In genomic region chr3:88214197-88214938, GRCm38 (mm10) we compare ENCODE assay signal across 7 mouse cellular contexts. TPM values are rescaled to one million over a fixed set of nuclear protein-coding genes. Genes with fewer than 3 reads are reported as not detected.
DNase-seq lines count a peak whose midpoint lies in the region; ATAC-seq and TF ChIP-seq lines count a peak whose summit lies in the region.

No protein-coding gene starts in this region.

- peak; percentile 48 for TF ChIP-seq CTCF in midbrain, postnatal 0 days (IDR thresholded peaks at IDR 0.05)

- H3K4me3 ChIP-seq in intestine, embryonic 16.5 days (ENCODE audit: low read length): peak overlapping the region; percentile 33
- H3K4me3 ChIP-seq in midbrain, postnatal 0 days (ENCODE audit: low read depth, low read length): peak overlapping the region; percentile 46

- no peaks in the 10 kb centered on the region for H3K36me3 ChIP-seq in intestine, embryonic 16.5 days (ENCODE audit: control insufficient read depth, insufficient read depth, low read length)
- 0 out of 2 replicates have a peak, but pooled peaks cover 3% of the 10 kb centered on the region for H3K36me3 ChIP-seq in midbrain, postnatal 0 days (ENCODE audit: insufficient read depth, low read length)

- no peak overlapping the region for H3K9ac ChIP-seq in intestine, embryonic 16.5 days (ENCODE audit: low read depth, low read length)
- H3K9ac ChIP-seq in midbrain, postnatal 0 days (replicated peaks; ENCODE audit: low read length, poor library complexity, severe bottlenecking): peak overlapping the region; percentile 87

- H3K27me3 ChIP-seq in intestine, embryonic 16.5 days (replicated peaks; ENCODE audit: control insufficient read depth, insufficient read depth, low read length): peaks cover 93% of the 10 kb centered on the region
- H3K27me3 ChIP-seq in midbrain, postnatal 0 days (ENCODE audit: insufficient read depth, low read length): peaks cover 13% of the 10 kb centered on the region

- DNase-seq in retina, postnatal 1 day: peak; percentile 50
- DNase-seq in retina, embryonic 14.5 days (ENCODE audit: low spot score): no peak
- DNase-seq in embryo, embryonic 10.5 days (ENCODE audit: low spot score): peak; percentile 59
- DNase-seq in midbrain, postnatal 0 days (ENCODE audit: low spot score): peak; percentile 96

- ATAC-seq in intestine, embryonic 16.5 days: no peak
- peak; percentile 86 for ATAC-seq in midbrain, postnatal 0 days (ENCODE audit: low FRiP score)
- ATAC-seq in megakaryocyte-erythroid progenitor cell, adult 5-6 weeks (replicated peaks; ENCODE audit: low FRiP score, low TSS enrichment, poor library complexity, severe bottlenecking): no peak
- ATAC-seq in granulocyte monocyte progenitor cell, adult 5-6 weeks (replicated peaks; ENCODE audit: poor library complexity, severe bottlenecking): no peak

- 0 out of 2 replicates have a peak overlapping the region, but pooled peaks have one; percentile 52 for H3K4me2 ChIP-seq in intestine, embryonic 16.5 days (ENCODE audit: low read depth, low read length)
- peak overlapping the region; percentile 72 for H3K4me2 ChIP-seq in midbrain, postnatal 0 days (ENCODE audit: low read depth, low read length, poor library complexity, severe bottlenecking)

- H3K27ac ChIP-seq in intestine, embryonic 16.5 days (ENCODE audit: low read length): no peak overlapping the region
- peak overlapping the region; percentile 87 for H3K27ac ChIP-seq in midbrain, postnatal 0 days (ENCODE audit: low read depth, low read length)

- no peaks in the 10 kb centered on the region for H3K9me3 ChIP-seq in intestine, embryonic 16.5 days (ENCODE audit: control insufficient read depth, low read length)
- no peaks in the 10 kb centered on the region for H3K9me3 ChIP-seq in midbrain, postnatal 0 days (ENCODE audit: low read length)

- 2% methylated on average over 42 of the region's 42 CpGs for WGBS in intestine, embryonic 16.5 days
- WGBS in midbrain, postnatal 0 days: 5% methylated on average over 35 of the region's 42 CpGs

- peaks cover 15% of the 10 kb centered on the region for H3K4me1 ChIP-seq in intestine, embryonic 16.5 days (ENCODE audit: control insufficient read depth, insufficient read depth, low read length)
- H3K4me1 ChIP-seq in midbrain, postnatal 0 days (ENCODE audit: insufficient read depth, low read length): peaks cover 8% of the 10 kb centered on the region; the same call in 1 of the 2 replicates

RNA-seq across cellular contexts. Expression of gene Rhbg, which starts 40.1 kb away (rescaled TPM):
- polyA plus RNA-seq in intestine, embryonic 16.5 days (2015; fragmentation: Nextera tagmentation; extraction: Ambion mirVana): 0.69 and 1.3 TPM in 2 replicates
- 0.94 and 1.0 TPM in 2 replicates for total RNA-seq in midbrain, postnatal 0 days (2014; rRNA removed)
- 0.21 and 0.41 TPM in 2 replicates for polyA plus RNA-seq in midbrain, postnatal 0 days (2015; fragmentation: Nextera tagmentation; extraction: Ambion mirVana)
- not detected in 2 replicates for total RNA-seq in megakaryocyte-erythroid progenitor cell, adult 5-6 weeks (2014; fragmentation: Nextera tagmentation)
- total RNA-seq in megakaryocyte-erythroid progenitor cell, adult 5-6 weeks (2017): not detected in 2 replicates
- total RNA-seq in granulocyte monocyte progenitor cell, adult 5-6 weeks (2014; fragmentation: Nextera tagmentation): not detected in 2 replicates
- not detected in 2 replicates for total RNA-seq in granulocyte monocyte progenitor cell, adult 5-6 weeks (2017)
